8 mouse cellular contexts compared by ENCODE assay signal in genomic region chr3:31096155-31097101, GRCm38 (mm10). TPM values are rescaled to one million over a fixed set of nuclear protein-coding genes. Genes with fewer than 3 reads are reported as not detected.
DNase-seq lines count a peak whose midpoint lies in the region; ATAC-seq and TF ChIP-seq lines count a peak whose summit lies in the region.

No protein-coding gene starts in this region.

- H3ac ChIP-seq in myocyte (ENCODE audit: control insufficient read depth, insufficient read length) = peak overlapping the region; percentile 71

- no peaks in the 10 kb centered on the region for H3K9me3 ChIP-seq in embryonic facial prominence, embryonic 14.5 days (ENCODE audit: control insufficient read depth, low read length)

- no peaks in the 10 kb centered on the region for H3K27me3 ChIP-seq in liver, adult 2 months (ENCODE audit: control insufficient read depth, insufficient read depth, low read length)
- no peaks in the 10 kb centered on the region for H3K27me3 ChIP-seq in embryonic facial prominence, embryonic 14.5 days (replicated peaks; ENCODE audit: control insufficient read depth, insufficient read depth, low read length)
- no peaks in the 10 kb centered on the region for H3K27me3 ChIP-seq in myocyte (ENCODE audit: control insufficient read depth, insufficient read depth, insufficient read length)

- H3K4me3 ChIP-seq in liver, adult 2 months (ENCODE audit: insufficient read depth, low read depth, low read length) = peak overlapping the region; percentile 63
- H3K4me3 ChIP-seq in embryonic facial prominence, embryonic 14.5 days (ENCODE audit: low read depth, low read length) = peak overlapping the region; percentile 94
- H3K4me3 ChIP-seq in myocyte = peak overlapping the region; percentile 90

- no peak for TF ChIP-seq CTCF in liver, adult 2 months (IDR thresholded peaks at IDR 0.05; ENCODE audit: low read depth, low read length)

- H3K9ac ChIP-seq in liver, adult 2 months (ENCODE audit: low read depth, low read length) = peak overlapping the region; percentile 94; the same call in 1 of the 2 replicates
- H3K9ac ChIP-seq in embryonic facial prominence, embryonic 14.5 days (ENCODE audit: low read depth, low read length) = peak overlapping the region; percentile 94

- DNase-seq in liver, adult 2 months (ENCODE audit: extremely low read depth, low read depth, low spot score) = peak; percentile 77
- DNase-seq in liver = no peak
- DNase-seq in embryonic facial prominence, embryonic 14.5 days (ENCODE audit: low spot score) = no peak
- DNase-seq in induced T-regulatory cell, adult 2 months (ENCODE audit: low read depth) = peak; percentile 46
- no peak for DNase-seq in frontal cortex, postnatal 10 days (ENCODE audit: low spot score in 2 of 2)
- DNase-seq in cerebellum, postnatal 4 days (ENCODE audit: low spot score in 2 of 2) = no peak

- WGBS in liver, adult 2 months = 16% methylated on average over 10 of the region's 10 CpGs
- 40% methylated on average over 10 of the region's 10 CpGs for WGBS in embryonic facial prominence, embryonic 14.5 days

- peak overlapping the region; percentile 85 for H3K4me2 ChIP-seq in embryonic facial prominence, embryonic 14.5 days (ENCODE audit: low read depth, low read length)
- peak overlapping the region; percentile 90 for H3K4me2 ChIP-seq in myocyte (ENCODE audit: low read depth)

- H3K36me3 ChIP-seq in liver, adult 2 months (ENCODE audit: control insufficient read depth, insufficient read depth, low read length) = peaks cover 5% of the 10 kb centered on the region; the same call in 1 of the 2 replicates
- 0 out of 2 replicates have a peak, but pooled peaks cover 4% of the 10 kb centered on the region for H3K36me3 ChIP-seq in embryonic facial prominence, embryonic 14.5 days (ENCODE audit: control insufficient read depth, insufficient read depth, low read length)
- H3K36me3 ChIP-seq in myocyte (ENCODE audit: control insufficient read depth, insufficient read depth) = peaks cover 7% of the 10 kb centered on the region

- TF ChIP-seq POLR2A in liver, adult 2 months (IDR thresholded peaks at IDR 0.05; ENCODE audit: extremely low read depth, insufficient read depth, low read length) = no peak
- TF ChIP-seq POLR2A in myocyte (IDR thresholded peaks at IDR 0.05; ENCODE audit: insufficient read length, low read depth) = no peak

- peak overlapping the region; percentile 48 for H3K27ac ChIP-seq in liver, adult 2 months (replicated peaks; ENCODE audit: insufficient read depth, low read depth, low read length)
- H3K27ac ChIP-seq in embryonic facial prominence, embryonic 14.5 days (replicated peaks; ENCODE audit: low read depth, low read length) = peak overlapping the region; percentile 99

- ATAC-seq in embryonic facial prominence, embryonic 14.5 days (ENCODE audit: low read depth) = no peak
- ATAC-seq in frontal cortex, adult (ENCODE audit: low TSS enrichment) = no peak

- peaks cover 13% of the 10 kb centered on the region; the same call in 1 of the 2 replicates for H3K4me1 ChIP-seq in liver, adult 2 months (ENCODE audit: control insufficient read depth, insufficient read depth, low read length)
- H3K4me1 ChIP-seq in embryonic facial prominence, embryonic 14.5 days (ENCODE audit: control insufficient read depth, insufficient read depth, low read length) = peaks cover 26% of the 10 kb centered on the region

- peaks cover 11% of the 10 kb centered on the region; the same call in 1 of the 2 replicates for H3K79me2 ChIP-seq in liver, adult 2 months (ENCODE audit: control insufficient read depth, insufficient read depth, low read length)
- peaks cover 59% of the 10 kb centered on the region for H3K79me2 ChIP-seq in myocyte (ENCODE audit: control insufficient read depth, insufficient read depth)

TF ChIP-seq in myocyte, 11 proteins besides CTCF, POLR2A, EP300 and RAD21:
- TF ChIP-seq MYOD1 (IDR thresholded peaks at IDR 0.05; ENCODE audit: control insufficient read depth in 1 of 3, insufficient read length in 2 of 3, low read depth in 2 of 3) (no peak), CEBPB (IDR thresholded peaks at IDR 0.05; ENCODE audit: insufficient read depth, poor library complexity, severe bottlenecking) (peak; percentile 44; the same call in 1 of the 2 replicates)

RNA-seq across cellular contexts. Expression of gene Skil, which starts 1.6 kb away (rescaled TPM):
- total RNA-seq in liver, adult 2 months (2014; rRNA removed) = 5.8 and 6.9 TPM in 2 replicates
- polyA plus RNA-seq in liver, adult 2 months (2012; rRNA removed) = 1.7 and 2.0 TPM in 2 replicates
- polyA plus RNA-seq in embryonic facial prominence, embryonic 14.5 days (2014; fragmentation: Nextera tagmentation; extraction: Ambion mirVana) = 20.8 and 21.1 TPM in 2 replicates
- 11.2 TPM for polyA plus RNA-seq in myocyte (2012; fragmentation: generic; extraction: Trizol)

RNA-seq across cellular contexts. Expression of gene Cldn11, which starts 53.3 kb away (rescaled TPM):
- 0.07 and 0.09 TPM in 2 replicates for total RNA-seq in liver, adult 2 months (2014; rRNA removed)
- not detected in 2 replicates for polyA plus RNA-seq in liver, adult 2 months (2012; rRNA removed)
- polyA plus RNA-seq in embryonic facial prominence, embryonic 14.5 days (2014; fragmentation: Nextera tagmentation; extraction: Ambion mirVana) = 59.9 and 65.7 TPM in 2 replicates
- not detected for polyA plus RNA-seq in myocyte (2012; fragmentation: generic; extraction: Trizol)

Comparison
In these comparisons a context has a peak if more than half of its experiments do, and no peak if none do; other contexts are left out.
1. DNase-seq: peak in liver, adult 2 months (single experiment) and induced T-regulatory cell, adult 2 months (single experiment); none in liver (single experiment), embryonic facial prominence, embryonic 14.5 days (single experiment), frontal cortex, postnatal 10 days (0 of 2) and cerebellum, postnatal 4 days (0 of 2).
2. RNA of gene Cldn11, which starts 53.3 kb away (polyA plus RNA-seq): 59.9 to 65.7 TPM in embryonic facial prominence, embryonic 14.5 days; not detected in myocyte (single experiment) and not detected in liver, adult 2 months; every median in the first group is over 10 times any median in the second.
3. Peak in every context shown above with its lines, with median percentiles within 50 percentile points of each other: H3K4me3 ChIP-seq.